Mouse (Mus musculus): ENCODE measurements at regions not wholly inside any gene's neighbourhood (a gene's known extent, or its start where the extent isn't known, plus 50 kb on each side); places are given as distances from the start of the nearest gene placed in this dataset.
A peak's percentile ranks its signal among the peaks of the same experiment; 100 is the strongest.

DNA sequence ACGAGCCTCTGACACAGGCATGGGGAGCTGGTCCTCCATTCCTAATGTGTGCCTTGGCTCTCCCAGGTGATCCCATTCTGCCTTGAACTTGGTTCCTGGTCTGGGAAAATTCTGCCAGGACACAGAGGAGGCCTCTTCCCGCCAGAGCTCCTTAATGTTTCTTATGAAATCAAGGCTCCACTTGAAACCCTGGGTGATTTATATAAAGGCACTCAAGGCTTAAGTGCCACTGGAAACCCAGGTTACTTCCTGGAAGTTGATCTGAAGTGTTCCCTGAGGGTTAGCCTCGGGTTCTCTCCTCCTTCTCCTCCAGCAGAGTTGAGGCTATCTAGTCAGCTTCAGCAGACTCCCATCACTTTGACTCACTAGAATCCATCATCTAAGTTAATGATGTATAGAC, 451.9 kb downstream of the Ate1 start:
- H3K9ac ChIP-seq (ENCODE audit: low read depth, low read length), result no peak overlapping the region
- WGBS (ENCODE audit: insufficient replicate concordance), result 63% methylated on average over 3 of the region's 3 CpGs
- H3K4me2 ChIP-seq, result no peak overlapping the region
- ATAC-seq (replicated peaks; ENCODE audit: insufficient number of reproducible peaks, low FRiP score, low TSS enrichment), result no peak
- H3K27me3 ChIP-seq (ENCODE audit: control insufficient read depth, insufficient read depth, low read length), result no peaks in the 10 kb centered on the region
- no peaks in the 10 kb centered on the region for H3K9me3 ChIP-seq (replicated peaks; ENCODE audit: control insufficient read depth, low read length)
- no peak overlapping the region for H3K27ac ChIP-seq (ENCODE audit: low read depth, low read length)
- no peaks in the 10 kb centered on the region for H3K36me3 ChIP-seq (ENCODE audit: control insufficient read depth, insufficient read depth, low read length)
- H3K4me1 ChIP-seq (ENCODE audit: control insufficient read depth, insufficient read depth, low read length), result 0 out of 2 replicates have a peak, but pooled peaks cover 3% of the 10 kb centered on the region
- no peak overlapping the region for H3K4me3 ChIP-seq (ENCODE audit: low read depth, low read length)

DNA sequence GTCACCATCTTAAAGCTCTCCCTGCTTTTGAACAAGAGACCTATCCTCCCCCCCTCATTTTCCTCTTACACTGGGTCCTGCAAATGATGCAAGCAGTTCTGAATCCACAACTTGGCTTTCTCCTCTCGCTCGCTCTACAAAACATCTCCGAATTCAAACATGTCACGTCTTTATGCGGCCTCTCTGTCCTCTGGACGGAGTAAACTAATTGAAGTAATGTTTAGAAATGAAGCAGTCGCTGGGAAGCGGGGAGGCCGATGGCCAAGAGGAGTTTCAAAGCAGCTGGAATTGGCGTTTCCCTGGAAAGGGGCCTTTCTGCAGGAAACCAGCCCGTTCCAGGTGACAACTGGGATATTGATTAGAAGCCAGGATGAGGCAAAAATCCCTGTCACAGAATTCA, 446.8 kb downstream of the Ate1 start:
- peaks cover 5% of the 10 kb centered on the region; the same call in 1 of the 2 replicates for H3K4me1 ChIP-seq (ENCODE audit: control insufficient read depth, insufficient read depth, low read length)
- H3K36me3 ChIP-seq (ENCODE audit: control insufficient read depth, insufficient read depth, low read length), result no peaks in the 10 kb centered on the region
- no peaks in the 10 kb centered on the region for H3K27me3 ChIP-seq (ENCODE audit: control insufficient read depth, insufficient read depth, low read length)
- H3K4me3 ChIP-seq (ENCODE audit: low read depth, low read length), result peak overlapping the region; percentile 32; the same call in 1 of the 2 replicates
- no peak overlapping the region for H3K27ac ChIP-seq (ENCODE audit: low read depth, low read length)
- H3K4me2 ChIP-seq, result peak overlapping the region; percentile 67; the same call in 1 of the 2 replicates
- no peak overlapping the region for H3K9ac ChIP-seq (ENCODE audit: low read depth, low read length)
- ATAC-seq (replicated peaks; ENCODE audit: insufficient number of reproducible peaks, low FRiP score, low TSS enrichment), result no peak
- H3K9me3 ChIP-seq (replicated peaks; ENCODE audit: control insufficient read depth, low read length), result no peaks in the 10 kb centered on the region
- 64% methylated on average over 11 of the region's 11 CpGs for WGBS (ENCODE audit: insufficient replicate concordance)

DNA sequence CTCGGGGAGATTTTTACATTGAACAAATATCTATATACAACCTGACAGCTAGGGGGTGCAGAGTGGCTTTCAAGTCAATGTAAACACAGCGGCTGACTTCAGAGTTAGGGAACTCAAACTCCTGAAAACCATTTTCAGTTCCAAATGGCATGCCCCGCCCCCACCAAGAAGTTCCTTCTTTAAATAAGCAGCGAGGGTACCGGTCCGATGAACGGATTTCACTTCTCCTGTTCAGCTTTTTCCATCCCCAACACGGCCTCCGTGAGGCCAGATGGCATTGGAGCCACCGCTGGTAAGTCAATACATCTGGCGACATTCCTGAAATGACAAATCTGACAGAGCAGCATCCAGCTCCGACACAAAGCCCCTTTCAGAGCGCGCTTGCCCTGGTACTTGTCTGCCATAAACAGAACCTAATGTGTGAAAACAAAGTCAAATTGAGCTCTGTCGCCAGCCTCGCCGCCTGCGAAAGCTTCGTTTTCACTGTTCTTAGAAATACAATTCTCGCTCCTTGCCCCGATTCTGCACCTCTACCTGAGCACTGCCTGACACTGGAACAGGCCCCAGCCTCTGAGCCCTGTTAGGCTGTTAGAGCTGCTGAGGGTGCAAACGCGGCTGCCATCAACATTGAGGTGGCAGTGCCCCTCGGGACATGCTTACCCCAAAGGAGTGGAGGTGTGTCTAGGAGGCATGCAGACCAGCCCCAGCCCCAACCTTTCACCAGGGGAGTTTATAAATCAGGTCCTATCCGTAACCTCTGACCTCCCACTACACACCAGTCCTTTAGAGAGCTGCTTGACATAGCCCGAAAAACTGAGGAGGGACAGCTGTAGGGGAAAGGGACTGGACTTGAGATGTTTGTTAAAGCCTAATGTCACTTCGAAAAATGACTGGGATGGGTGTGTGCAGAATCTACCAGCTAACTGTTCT, 446.0 kb downstream of the Ate1 start:
- 21% methylated on average over 27 of the region's 27 CpGs for WGBS (ENCODE audit: insufficient replicate concordance)
- Histone ChIP-seq H3K36me3 (ENCODE audit: control insufficient read depth, insufficient read depth, low read length) (no peaks in the 10 kb centered on the region), H3K4me2 (peak overlapping the region; percentile 67), H3K4me1 (ENCODE audit: control insufficient read depth, insufficient read depth, low read length) (peaks cover 5% of the 10 kb centered on the region; the same call in 1 of the 2 replicates), H3K9ac (ENCODE audit: low read depth, low read length) (peak overlapping the region; percentile 46; the same call in 1 of the 2 replicates), H3K27ac (ENCODE audit: low read depth, low read length) (peak overlapping the region; percentile 35; the same call in 1 of the 2 replicates), H3K9me3 (replicated peaks; ENCODE audit: control insufficient read depth, low read length) (no peaks in the 10 kb centered on the region), H3K27me3 (ENCODE audit: control insufficient read depth, insufficient read depth, low read length) (no peaks in the 10 kb centered on the region), H3K4me3 (ENCODE audit: low read depth, low read length) (peak overlapping the region; percentile 32)
- no peak for ATAC-seq (replicated peaks; ENCODE audit: insufficient number of reproducible peaks, low FRiP score, low TSS enrichment)

DNA sequence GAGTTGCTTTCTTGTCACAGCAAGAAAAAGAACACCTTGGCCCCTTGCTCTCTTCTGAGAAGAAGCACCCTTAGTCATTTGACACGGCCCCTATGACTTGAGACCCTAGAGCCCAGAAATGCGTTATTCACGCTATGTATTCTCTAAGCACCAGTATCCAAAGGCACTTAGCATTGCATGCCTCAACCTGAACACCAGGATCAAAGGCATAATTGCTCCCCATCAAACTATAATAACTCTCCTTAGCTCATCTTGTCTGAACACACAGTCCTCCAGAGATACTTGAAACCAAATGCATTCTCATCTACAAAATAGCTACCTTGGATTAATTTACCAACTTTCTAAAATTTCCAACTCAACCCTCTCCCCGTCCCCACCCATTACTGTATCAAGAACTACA, 437.5 kb downstream of the Ate1 start:
- H3K4me3 ChIP-seq (ENCODE audit: low read depth, low read length), result no peak overlapping the region
- H3K4me1 ChIP-seq (ENCODE audit: control insufficient read depth, insufficient read depth, low read length), result no peaks in the 10 kb centered on the region
- no peak overlapping the region for H3K27ac ChIP-seq (ENCODE audit: low read depth, low read length)
- no peak for ATAC-seq (replicated peaks; ENCODE audit: insufficient number of reproducible peaks, low FRiP score, low TSS enrichment)
- no peaks in the 10 kb centered on the region for H3K27me3 ChIP-seq (ENCODE audit: control insufficient read depth, insufficient read depth, low read length)
- H3K36me3 ChIP-seq (ENCODE audit: control insufficient read depth, insufficient read depth, low read length), result no peaks in the 10 kb centered on the region
- no peak overlapping the region for H3K9ac ChIP-seq (ENCODE audit: low read depth, low read length)
- 80% methylated on average over 4 of the region's 4 CpGs for WGBS (ENCODE audit: insufficient replicate concordance)
- H3K9me3 ChIP-seq (replicated peaks; ENCODE audit: control insufficient read depth, low read length), result no peaks in the 10 kb centered on the region
- no peak overlapping the region for H3K4me2 ChIP-seq

DNA sequence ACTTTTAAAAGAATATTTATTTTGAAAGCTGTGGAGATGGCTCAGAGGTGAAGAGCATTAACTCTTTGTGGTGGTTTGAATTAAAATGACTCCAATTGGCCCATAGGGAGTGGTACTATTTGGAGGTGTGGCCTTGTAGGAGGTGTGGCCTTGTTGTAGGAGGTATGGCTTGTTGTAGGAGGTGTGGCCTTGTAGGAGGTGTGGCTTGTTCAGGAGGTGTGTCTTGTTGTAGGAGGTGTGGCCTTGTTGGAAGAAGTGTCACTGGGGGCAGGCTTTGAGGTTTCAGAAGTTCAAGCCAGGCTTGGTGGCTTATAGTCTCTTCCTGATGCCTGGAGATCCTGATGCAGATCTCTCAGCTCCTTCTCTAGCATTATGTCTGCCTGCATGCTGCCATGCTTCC, 434.5 kb downstream of the Ate1 start:
- H3K4me1 ChIP-seq (ENCODE audit: control insufficient read depth, insufficient read depth, low read length), result no peaks in the 10 kb centered on the region
- ATAC-seq (replicated peaks; ENCODE audit: insufficient number of reproducible peaks, low FRiP score, low TSS enrichment), result no peak
- H3K4me3 ChIP-seq (ENCODE audit: low read depth, low read length), result no peak overlapping the region
- H3K27ac ChIP-seq (ENCODE audit: low read depth, low read length), result no peak overlapping the region
- H3K4me2 ChIP-seq, result no peak overlapping the region
- no peaks in the 10 kb centered on the region for H3K36me3 ChIP-seq (ENCODE audit: control insufficient read depth, insufficient read depth, low read length)
- H3K9ac ChIP-seq (ENCODE audit: low read depth, low read length), result no peak overlapping the region
- no peaks in the 10 kb centered on the region for H3K27me3 ChIP-seq (ENCODE audit: control insufficient read depth, insufficient read depth, low read length)
- no peaks in the 10 kb centered on the region for H3K9me3 ChIP-seq (replicated peaks; ENCODE audit: control insufficient read depth, low read length)

DNA sequence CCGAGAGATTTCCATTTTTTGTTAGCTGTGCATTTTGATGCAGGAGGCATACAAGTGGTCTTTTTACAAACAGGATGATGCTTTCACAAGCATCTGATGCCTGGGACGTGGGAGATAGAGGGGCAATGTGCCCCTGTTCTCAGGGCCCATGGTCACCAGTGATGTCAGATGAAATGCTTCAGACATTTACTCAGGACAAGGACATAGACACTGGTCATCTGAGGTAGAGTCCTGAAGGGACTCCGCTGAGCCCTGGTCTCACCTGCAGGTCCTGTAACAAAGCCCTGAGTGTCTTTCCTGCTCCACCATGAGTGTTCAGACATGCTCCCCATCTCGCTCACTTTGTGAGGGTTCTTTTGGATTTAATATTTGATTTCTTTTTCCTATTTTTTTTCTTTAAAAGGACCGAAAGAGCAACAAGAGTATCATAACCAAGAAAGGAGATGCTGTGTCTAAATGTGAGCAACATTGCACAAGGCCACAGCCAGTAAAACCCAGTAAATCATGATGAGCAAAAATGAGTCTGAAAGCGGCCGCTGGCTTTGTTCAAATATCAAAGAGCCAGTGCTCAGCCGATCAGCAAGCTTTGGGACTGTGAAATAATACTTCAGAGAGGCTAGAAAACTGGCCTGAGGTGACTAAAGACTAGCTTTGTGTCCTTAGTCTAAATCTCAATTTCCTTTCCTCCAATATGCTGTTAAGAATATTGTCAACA, 430.1 kb downstream of the Ate1 start:
- no peak overlapping the region for H3K4me2 ChIP-seq
- H3K9ac ChIP-seq (ENCODE audit: low read depth, low read length), result no peak overlapping the region
- no peaks in the 10 kb centered on the region for H3K4me1 ChIP-seq (ENCODE audit: control insufficient read depth, insufficient read depth, low read length)
- H3K27ac ChIP-seq (ENCODE audit: low read depth, low read length), result no peak overlapping the region
- no peak for ATAC-seq (replicated peaks; ENCODE audit: insufficient number of reproducible peaks, low FRiP score, low TSS enrichment)
- H3K4me3 ChIP-seq (ENCODE audit: low read depth, low read length), result no peak overlapping the region
- H3K36me3 ChIP-seq (ENCODE audit: control insufficient read depth, insufficient read depth, low read length), result no peaks in the 10 kb centered on the region
- no peaks in the 10 kb centered on the region for H3K27me3 ChIP-seq (ENCODE audit: control insufficient read depth, insufficient read depth, low read length)
- WGBS (ENCODE audit: insufficient replicate concordance), result 87% methylated on average over 8 of the region's 8 CpGs
- no peaks in the 10 kb centered on the region for H3K9me3 ChIP-seq (replicated peaks; ENCODE audit: control insufficient read depth, low read length)

DNA sequence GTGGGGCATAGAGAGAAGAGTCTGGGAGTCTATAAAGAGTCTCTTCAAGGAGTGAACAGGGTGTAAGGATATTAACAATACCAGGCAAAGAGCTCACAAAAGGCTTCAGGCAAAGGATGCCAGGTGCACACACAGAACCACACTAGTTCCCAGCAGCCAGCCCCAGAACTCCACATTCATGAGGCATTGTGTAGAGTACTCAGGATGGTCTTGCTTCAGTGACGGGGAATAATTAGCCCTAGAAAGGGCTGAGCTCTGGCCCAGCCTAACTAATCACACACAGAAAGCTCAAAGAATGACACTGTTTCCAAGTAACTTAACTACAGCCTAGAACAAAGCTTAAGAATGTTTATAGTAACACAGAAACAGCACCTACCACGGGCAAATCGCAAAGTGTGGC, 428.2 kb downstream of the Ate1 start:
- H3K4me1 ChIP-seq (ENCODE audit: control insufficient read depth, insufficient read depth, low read length), result no peaks in the 10 kb centered on the region
- no peak for ATAC-seq (replicated peaks; ENCODE audit: insufficient number of reproducible peaks, low FRiP score, low TSS enrichment)
- WGBS (ENCODE audit: insufficient replicate concordance), result 78% methylated on average over 3 of the region's 3 CpGs

DNA sequence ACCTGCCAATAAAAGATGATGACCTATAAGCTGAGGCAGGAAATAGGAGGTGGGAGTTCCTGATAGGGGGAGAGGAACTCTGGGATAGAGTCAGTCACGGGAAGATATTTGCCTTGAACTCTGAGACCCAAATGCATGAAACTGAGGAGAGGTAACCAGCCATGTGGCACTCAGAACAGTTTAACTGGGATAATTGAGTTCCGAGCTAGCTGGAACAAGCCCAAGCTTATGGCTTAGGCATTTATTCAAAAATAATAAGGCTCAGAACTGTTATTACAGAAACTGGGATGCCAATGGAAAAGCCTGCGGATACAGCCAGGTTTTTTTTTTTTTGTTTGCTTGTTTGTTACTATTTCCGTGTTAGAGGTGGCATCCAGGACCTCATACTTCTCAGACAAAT, 425.0 kb downstream of the Ate1 start:
- Histone ChIP-seq H3K4me1 (ENCODE audit: control insufficient read depth, insufficient read depth, low read length) (no peaks in the 10 kb centered on the region), H3K36me3 (ENCODE audit: control insufficient read depth, insufficient read depth, low read length) (no peaks in the 10 kb centered on the region), H3K9ac (ENCODE audit: low read depth, low read length) (no peak overlapping the region), H3K4me3 (ENCODE audit: low read depth, low read length) (no peak overlapping the region), H3K27me3 (ENCODE audit: control insufficient read depth, insufficient read depth, low read length) (no peaks in the 10 kb centered on the region), H3K27ac (ENCODE audit: low read depth, low read length) (no peak overlapping the region), H3K9me3 (replicated peaks; ENCODE audit: control insufficient read depth, low read length) (no peaks in the 10 kb centered on the region), H3K4me2 (no peak overlapping the region)
- WGBS (ENCODE audit: insufficient replicate concordance), result 80% methylated on average over 4 of the region's 4 CpGs
- ATAC-seq (replicated peaks; ENCODE audit: insufficient number of reproducible peaks, low FRiP score, low TSS enrichment), result no peak

More for the DNA sequence above, 428.2 kb downstream of the Ate1 start:
- no peak overlapping the region for H3K27ac ChIP-seq (ENCODE audit: low read depth, low read length)
- no peaks in the 10 kb centered on the region for H3K36me3 ChIP-seq (ENCODE audit: control insufficient read depth, insufficient read depth, low read length)
- H3K4me2 ChIP-seq, result no peak overlapping the region
- no peak overlapping the region for H3K4me3 ChIP-seq (ENCODE audit: low read depth, low read length)
- no peak overlapping the region for H3K9ac ChIP-seq (ENCODE audit: low read depth, low read length)
- H3K9me3 ChIP-seq (replicated peaks; ENCODE audit: control insufficient read depth, low read length), result no peaks in the 10 kb centered on the region
- no peaks in the 10 kb centered on the region for H3K27me3 ChIP-seq (ENCODE audit: control insufficient read depth, insufficient read depth, low read length)

Measured in heart, embryonic 11.5 days (tissue).